Mouse (Mus musculus) liver, postnatal 0 days (tissue): ENCODE results near the gene 2210011C24Rik.

ENCODE experiments used
- CTCF ChIP-seq: sonication (generic); IDR thresholded peaks from 2 replicates; pipeline ENCODE4 v1.5.1; 2016; ENCODE audit warnings: antibody characterized with exemption, low read depth
- EP300 ChIP-seq: IDR thresholded peaks from 2 replicates; pipeline ENCODE4 v1.6.1; 2016; ENCODE audit warnings: antibody characterized with exemption, low read depth, mild to moderate bottlenecking

DNA sequence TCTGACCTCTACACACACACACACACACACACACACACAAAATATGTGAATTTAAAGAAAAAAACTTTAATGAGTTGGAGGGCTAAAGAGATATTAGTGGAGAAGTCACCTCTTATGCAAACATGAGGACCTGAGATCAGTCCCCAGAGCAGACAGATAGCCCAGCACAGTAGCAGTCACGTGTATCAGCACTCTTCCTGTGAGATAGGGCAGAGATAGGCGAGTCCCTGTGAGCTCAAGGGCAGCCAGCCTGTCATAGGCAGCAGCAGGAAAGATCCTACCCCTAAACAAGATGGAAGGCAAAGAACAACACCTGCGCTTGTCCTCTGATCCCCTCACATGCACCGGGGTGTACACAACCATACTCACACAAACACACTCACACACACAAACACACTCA, 29.5 kb downstream of the 2210011C24Rik start:
- TF ChIP-seq CTCF (no peak), EP300 (no peak)
